Mouse (Mus musculus) liver, postnatal 0 days (tissue): Measurements from ENCODE around the gene Tnnt3.

Source experiments
- CTCF ChIP-seq: sonication (generic); IDR thresholded peaks from 2 replicates; pipeline ENCODE4 v1.5.1; 2016; ENCODE audit warnings: antibody characterized with exemption, low read depth
- EP300 ChIP-seq: IDR thresholded peaks from 2 replicates; pipeline ENCODE4 v1.6.1; 2016; ENCODE audit warnings: antibody characterized with exemption, low read depth, mild to moderate bottlenecking

- TF ChIP-seq CTCF, result no peak
- no peak for TF ChIP-seq EP300
These were observed 20.6 kb upstream of the Tnnt3 start for GRCm38 (mm10) chr7:142478001-142478400.
